Mouse (Mus musculus) liver, embryonic 11.5 days (tissue): Measurements from ENCODE around the gene Clec2g. TPM values are rescaled to one million over a fixed set of nuclear protein-coding genes. Genes with fewer than 3 reads are reported as not detected.
"Not testable (repeated sequence)": the region's sequence is repeated elsewhere in the genome, so short reads cannot be mapped to it uniquely, and the experiment has no call there.

ENCODE experiments used
- ATAC-seq: fragments of 200-750 bp; cut with Nextera tagmentation; replicated peaks from 2 replicates; pipeline ENCODE4 v1.8.0; 2017; ENCODE audit warnings: moderate number of reproducible peaks, mild to moderate bottlenecking, moderate TSS enrichment, moderate library complexity; ENCODE audit not compliant: low FRiP score
- DNase-seq: peaks from one replicate; pipeline ENCODE4 v3.0.0-alpha.2; 2017; ENCODE audit warnings: low spot score
- H3K27ac ChIP-seq: fragments of 300-500 bp; sonication (generic); 2 replicates; pipeline ENCODE4 v1.5.1; 2014; ENCODE audit warnings: mild to moderate bottlenecking, low read depth, low read length, control low read depth
- H3K27me3 ChIP-seq: fragments of 300-500 bp; sonication (generic); replicated peaks from 2 replicates; pipeline ENCODE4 v1.6.1; 2014; ENCODE audit warnings: low read length, mixed read lengths; ENCODE audit not compliant: control insufficient read depth, insufficient read depth
- H3K36me3 ChIP-seq: fragments of 300-500 bp; sonication (generic); 2 replicates; pipeline ENCODE4 v1.6.1; 2014; ENCODE audit warnings: mild to moderate bottlenecking, low read length, moderate library complexity, mixed read lengths; ENCODE audit not compliant: control insufficient read depth, insufficient read depth
- H3K4me1 ChIP-seq: fragments of 300-500 bp; sonication (generic); replicated peaks from 2 replicates; pipeline ENCODE4 v1.6.1; 2014; ENCODE audit warnings: low read length, mixed read lengths; ENCODE audit not compliant: control insufficient read depth, insufficient read depth
- H3K4me2 ChIP-seq: fragments of 300-500 bp; sonication (generic); 2 replicates; pipeline ENCODE4 v1.6.1; 2014; ENCODE audit warnings: mild to moderate bottlenecking, control low read depth, moderate library complexity
- H3K4me3 ChIP-seq: fragments of 300-500 bp; sonication (generic); 2 replicates; pipeline ENCODE4 v1.5.1; 2014; ENCODE audit warnings: low read depth, low read length, control low read depth
- H3K9ac ChIP-seq: fragments of 300-500 bp; sonication (generic); 2 replicates; pipeline ENCODE4 v1.6.1; 2014; ENCODE audit warnings: low read depth, low read length, control low read depth
- H3K9me3 ChIP-seq: fragments of 300-500 bp; sonication (generic); 2 replicates; pipeline ENCODE4 v1.6.1; 2016; ENCODE audit warnings: low read length, inconsistent platforms, mixed read lengths; ENCODE audit not compliant: control insufficient read depth
- WGBS: fragments of 180-500 bp; shearing (Covaris S2); extraction: QIAGEN DNeasy Blood & Tissue Kit; methylation state at CpG from one replicate; pipeline ENCODE4 v1.1.7; 2014; 5-methylcytosine and 5-hydroxymethylcytosine counted together
- polyA plus RNA-seq: library from polyadenylated mRNA; unstranded; fragments of >200 nt; fragmentation: Nextera tagmentation; extraction: Ambion mirVana; gene quantifications from 2 replicates; pipeline ENCODE4 v1.2.1, GENCODE M21; 2014

The Clec2g gene
- polyA plus RNA-seq, 1 experiment from 2014 or later, result not detected

DNA sequence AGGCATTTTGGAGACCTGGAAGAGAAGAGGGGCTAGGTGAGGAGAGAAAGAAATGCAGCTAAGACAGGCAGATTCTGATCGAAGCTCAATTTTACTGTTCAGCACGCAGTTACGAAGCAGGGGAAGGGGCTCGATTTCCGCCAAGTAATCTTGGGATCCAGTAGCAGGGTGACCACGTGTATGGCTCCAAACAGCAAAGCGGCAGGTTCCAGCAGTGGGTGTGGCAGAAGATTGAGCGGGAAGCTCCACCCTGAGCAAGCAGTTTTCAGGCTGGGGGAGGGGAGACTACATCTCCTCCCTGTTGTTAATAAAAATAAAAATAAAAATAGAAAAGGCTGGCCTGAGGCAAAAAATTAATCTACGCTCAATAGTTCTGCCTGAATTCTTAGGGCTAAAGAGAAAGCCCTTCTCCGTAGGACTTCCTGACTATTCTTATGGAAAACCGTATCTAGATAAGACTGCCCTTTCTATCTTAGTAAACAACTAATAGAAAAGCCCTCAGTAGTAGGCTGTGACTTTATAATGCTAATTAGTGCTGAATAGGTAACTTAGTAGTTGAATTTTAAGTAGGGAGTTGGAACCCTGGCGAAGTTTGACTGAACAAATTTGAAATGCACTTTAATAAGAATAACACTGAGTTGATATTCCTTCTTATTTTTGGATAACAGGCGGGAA is 62.7 kb downstream of the Clec2g start:
- Histone ChIP-seq H3K4me1 (no peaks in the 10 kb centered on the region; the same call in 1 of the 2 replicates), H3K27me3 (no peaks in the 10 kb centered on the region), H3K9me3 (no peaks in the 10 kb centered on the region), H3K9ac (no peak overlapping the region), H3K27ac (no peak overlapping the region), H3K4me2 (peak overlapping the region; percentile 35), H3K36me3 (no peaks in the 10 kb centered on the region), H3K4me3 (no peak overlapping the region)
- WGBS, result 61% methylated on average over 13 of the region's 13 CpGs
- 0 out of 2 replicates have a peak, but pooled peaks have one; percentile 44 for ATAC-seq
- no peak for DNase-seq

- Histone ChIP-seq H3K9ac (no peak overlapping the region), H3K4me2 (no peak overlapping the region), H3K4me3 (no peak overlapping the region), H3K9me3 (no peaks in the 10 kb centered on the region), H3K36me3 (no peaks in the 10 kb centered on the region), H3K4me1 (no peaks in the 10 kb centered on the region), H3K27ac (no peak overlapping the region), H3K27me3 (no peaks in the 10 kb centered on the region)
- 72% methylated on average over 2 of the region's 2 CpGs for WGBS
- ATAC-seq (no peak), DNase-seq (no peak)
Measured at GRCm38 (mm10) chr6:129001392-129001791, 67.2 kb downstream of the Clec2g start.

DNA sequence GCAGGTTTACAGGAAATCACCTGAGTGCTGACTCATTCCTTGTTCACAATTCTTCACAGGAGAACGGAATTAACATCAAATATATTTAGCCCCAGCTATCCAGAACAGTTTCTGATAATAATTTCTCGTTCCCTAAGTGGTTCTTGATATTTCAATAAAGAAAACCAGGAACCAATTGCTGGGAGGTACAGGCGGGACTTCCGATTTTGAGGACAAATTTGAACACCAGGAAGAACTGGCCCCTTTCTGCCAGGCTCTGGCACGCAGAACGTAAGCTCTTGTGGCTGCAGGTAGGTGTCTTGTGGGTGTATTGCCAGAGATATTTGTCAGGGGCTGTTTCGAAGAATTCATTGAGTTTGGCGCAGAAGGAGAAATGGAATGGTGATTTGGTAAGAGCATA is 74.4 kb downstream of the Clec2g start:
- H3K4me2 ChIP-seq, result no peak overlapping the region
- H3K4me1 ChIP-seq, result no peaks in the 10 kb centered on the region
- H3K27me3 ChIP-seq, result no peaks in the 10 kb centered on the region
- DNase-seq (no peak), ATAC-seq (no peak)
- H3K9ac ChIP-seq, result no peak overlapping the region
- WGBS, result 80% methylated on average over 8 of the region's 8 CpGs
- H3K36me3 ChIP-seq, result no peaks in the 10 kb centered on the region
- H3K9me3 ChIP-seq, result no peaks in the 10 kb centered on the region
- H3K27ac ChIP-seq, result no peak overlapping the region
- H3K4me3 ChIP-seq, result no peak overlapping the region

DNA sequence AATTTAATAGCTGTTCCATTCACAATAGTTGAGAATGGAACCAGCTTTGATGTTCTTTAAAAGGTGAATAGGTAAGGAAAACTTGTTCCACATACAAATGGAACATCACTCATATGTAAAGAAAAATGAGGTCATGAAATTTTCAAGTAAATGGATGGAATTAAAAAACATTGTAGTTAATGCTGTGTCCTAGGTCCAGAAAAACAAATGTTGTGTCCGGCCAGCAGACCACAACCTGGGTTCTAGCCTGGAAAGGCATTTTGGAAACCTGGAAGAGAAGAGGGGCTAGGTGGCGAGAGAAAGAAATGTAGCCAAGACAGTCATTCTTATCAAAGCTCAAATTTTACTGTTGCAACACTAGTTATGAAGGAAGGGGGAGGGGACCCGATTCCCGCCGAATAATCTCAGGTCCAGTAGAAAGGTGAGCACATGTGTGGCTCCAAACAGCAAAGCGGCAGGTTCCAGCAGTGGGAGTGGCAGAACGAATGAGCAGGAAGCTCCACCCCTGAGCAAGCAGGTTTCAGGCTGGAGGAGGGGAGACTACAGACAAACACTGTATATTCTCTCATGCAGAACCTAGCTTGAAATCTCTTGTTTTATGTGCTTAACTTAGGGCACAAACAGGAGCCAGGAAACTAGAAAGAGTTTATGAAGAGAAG is 75.8 kb downstream of the Clec2g start:
- not testable (repeated sequence) for H3K9me3 ChIP-seq, H3K36me3 ChIP-seq, H3K4me2 ChIP-seq, DNase-seq, H3K4me3 ChIP-seq, H3K4me1 ChIP-seq, H3K27me3 ChIP-seq, ATAC-seq, H3K27ac ChIP-seq, H3K9ac ChIP-seq
- WGBS, result 81% methylated on average over 7 of the region's 7 CpGs

DNA sequence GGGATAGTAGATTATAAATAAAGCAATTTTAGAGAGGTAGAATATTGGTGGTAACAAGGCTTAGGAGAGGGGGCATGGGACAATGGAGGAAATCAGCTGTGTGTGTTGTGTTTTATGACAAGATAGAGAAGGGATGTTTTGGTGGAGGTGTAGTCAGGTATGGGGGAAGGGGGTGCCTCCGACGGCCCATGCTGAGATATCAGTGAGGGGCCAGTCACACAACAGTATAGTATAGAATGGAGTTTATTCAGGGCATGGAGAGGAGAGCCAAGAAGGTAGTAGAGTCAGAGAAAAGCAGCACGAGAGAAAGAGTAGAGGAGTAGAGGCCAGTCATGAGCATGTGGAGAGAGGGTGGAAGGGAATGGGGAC is 76.3 kb downstream of the Clec2g start:
- Histone ChIP-seq H3K9ac (no peak overlapping the region), H3K4me1 (no peaks in the 10 kb centered on the region), H3K4me2 (no peak overlapping the region), H3K36me3 (no peaks in the 10 kb centered on the region), H3K9me3 (no peaks in the 10 kb centered on the region), H3K4me3 (no peak overlapping the region), H3K27ac (no peak overlapping the region), H3K27me3 (no peaks in the 10 kb centered on the region)
- DNase-seq (no peak), ATAC-seq (0 out of 2 replicates have a peak, but pooled peaks have one; percentile 12)
- WGBS, result 85% methylated on average over 3 of the region's 3 CpGs

DNA sequence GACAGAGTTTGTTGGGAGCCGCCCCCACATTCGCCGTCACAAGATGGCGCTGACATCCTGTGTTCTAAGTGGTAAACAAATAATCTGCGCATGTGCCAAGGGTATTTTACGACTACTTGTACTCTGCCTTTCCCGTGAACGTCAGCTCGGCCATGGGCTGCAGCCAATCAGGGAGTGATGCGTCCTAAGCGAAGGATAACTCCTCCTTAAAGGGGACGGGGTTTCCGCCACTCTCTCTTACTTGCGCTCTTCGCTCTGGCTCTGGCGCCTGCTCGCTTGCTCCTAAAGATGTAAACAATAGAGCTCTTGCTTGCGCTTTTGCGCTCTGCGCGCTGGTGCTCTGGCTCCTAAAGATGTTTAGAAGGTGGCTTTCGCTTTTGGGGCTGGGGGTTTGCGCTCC is 77.8 kb downstream of the Clec2g start:
- H3K4me3 ChIP-seq, H3K27ac ChIP-seq, H3K4me2 ChIP-seq, H3K27me3 ChIP-seq, H3K9ac ChIP-seq, ATAC-seq, H3K36me3 ChIP-seq, H3K4me1 ChIP-seq, H3K9me3 ChIP-seq, DNase-seq: not testable (repeated sequence)
- 93% methylated on average over 19 of the region's 23 CpGs for WGBS

DNA sequence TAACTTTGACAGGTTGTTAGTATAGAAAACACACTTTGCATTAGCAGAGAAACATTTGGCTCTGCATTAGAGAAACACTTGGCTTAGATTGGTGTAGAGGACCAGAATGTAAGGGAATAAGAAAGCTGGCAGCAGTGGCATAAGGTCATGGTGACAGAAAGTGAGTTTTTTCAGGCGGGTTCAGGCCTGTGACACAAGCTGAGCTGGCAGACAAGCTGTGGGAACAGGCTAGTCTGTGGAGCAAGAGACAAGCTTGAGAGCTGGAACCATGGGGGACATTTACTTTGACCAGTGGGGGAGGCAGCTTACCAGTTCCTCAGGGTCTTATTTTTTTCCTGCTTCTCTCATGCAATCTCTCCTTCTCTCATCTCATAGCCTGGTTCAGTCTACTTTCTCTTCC is 78.8 kb downstream of the Clec2g start:
- H3K27ac ChIP-seq, result no peak overlapping the region
- H3K36me3 ChIP-seq, result no peaks in the 10 kb centered on the region
- ATAC-seq (no peak), DNase-seq (no peak)
- H3K4me1 ChIP-seq, result no peaks in the 10 kb centered on the region
- 41% methylated on average over 1 of the region's 1 CpGs for WGBS
- H3K27me3 ChIP-seq, result no peaks in the 10 kb centered on the region
- no peaks in the 10 kb centered on the region for H3K9me3 ChIP-seq
- H3K4me2 ChIP-seq, result no peak overlapping the region
- no peak overlapping the region for H3K9ac ChIP-seq
- H3K4me3 ChIP-seq, result no peak overlapping the region

GRCm38 (mm10) chr6:129013762-129014276 is 79.6 kb downstream of the Clec2g start:
- H3K4me1 ChIP-seq, result no peaks in the 10 kb centered on the region
- ATAC-seq (no peak), DNase-seq (no peak)
- no peak overlapping the region for H3K27ac ChIP-seq
- no peaks in the 10 kb centered on the region for H3K27me3 ChIP-seq
- H3K4me3 ChIP-seq, result no peak overlapping the region
- no peak overlapping the region for H3K9ac ChIP-seq
- no peaks in the 10 kb centered on the region for H3K9me3 ChIP-seq
- WGBS, result 77% methylated on average over 5 of the region's 5 CpGs
- no peaks in the 10 kb centered on the region for H3K36me3 ChIP-seq
- no peak overlapping the region for H3K4me2 ChIP-seq

DNA sequence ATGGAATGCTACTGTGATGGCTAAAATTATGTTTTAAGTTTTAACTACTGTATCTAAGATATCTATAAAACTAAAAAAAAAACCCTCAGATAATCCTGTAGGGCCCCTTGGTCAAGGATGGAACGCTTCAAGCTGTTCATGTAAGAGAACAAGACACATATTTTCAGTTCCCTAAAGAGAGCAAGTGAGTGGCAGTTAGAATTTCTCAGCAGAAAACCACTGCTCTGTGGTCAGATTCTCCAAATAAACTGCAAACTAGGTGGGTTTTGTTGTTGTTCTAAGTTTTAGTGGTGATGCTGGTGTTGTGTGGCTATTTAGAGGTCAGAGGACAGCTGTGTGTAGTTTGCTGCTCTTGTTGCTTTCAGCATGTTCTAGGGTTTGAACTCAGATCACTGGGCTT is 80.2 kb downstream of the Clec2g start:
- Histone ChIP-seq H3K4me1 (no peaks in the 10 kb centered on the region), H3K4me3 (no peak overlapping the region), H3K9ac (no peak overlapping the region), H3K27ac (no peak overlapping the region), H3K9me3 (no peaks in the 10 kb centered on the region), H3K36me3 (no peaks in the 10 kb centered on the region), H3K27me3 (no peaks in the 10 kb centered on the region), H3K4me2 (no peak overlapping the region)
- DNase-seq (no peak), ATAC-seq (no peak)
- WGBS, result 49% methylated on average over 1 of the region's 1 CpGs
